Mouse (Mus musculus): ENCODE results near the gene Haus7. TPM values are rescaled to one million over a fixed set of nuclear protein-coding genes. Genes with fewer than 3 reads are reported as not detected.

The Haus7 gene
- total RNA-seq, 1 experiment from 2014 or later: 17.5 TPM

Other genes with a start within 250 kb of the Haus7 start
- gene Xlr4b, start 244.7 kb downstream of the Haus7 start, total RNA-seq (2017): 58.9 and 71.6 TPM in 2 replicates
- 5.0 and 5.4 TPM in 2 replicates for gene F8a, start 230.8 kb downstream of the Haus7 start, total RNA-seq (2017)
- gene Xlr4c, start 215.9 kb downstream of the Haus7 start, total RNA-seq (2017): 11.1 and 24.4 TPM in 2 replicates
- gene Xlr3c, start 193.7 kb downstream of the Haus7 start, total RNA-seq (2017): not detected in 2 replicates
- not detected in 2 replicates for gene Xlr5a, start 166.1 kb downstream of the Haus7 start, total RNA-seq (2017)
- gene Xlr5c, start 166.1 kb downstream of the Haus7 start, total RNA-seq (2017): not detected in 2 replicates
- gene Gm45015, start 122.2 kb downstream of the Haus7 start, total RNA-seq (2017): not detected in 2 replicates
- 12.5 and 17.9 TPM in 2 replicates for gene Zfp275, start 116.4 kb downstream of the Haus7 start, total RNA-seq (2017)
- not detected in 2 replicates for gene Gm18336, start 60.3 kb downstream of the Haus7 start, total RNA-seq (2017)
- not detected in 2 replicates for gene Zfp92, start 47.9 kb downstream of the Haus7 start, total RNA-seq (2017)
- gene Trex2, start 23.7 kb downstream of the Haus7 start, total RNA-seq (2017): not detected in 2 replicates
- gene Bgn, start 24.6 kb upstream of the Haus7 start, total RNA-seq (2017): not detected in 2 replicates
- not detected in 2 replicates for gene Atp2b3, start 44.0 kb upstream of the Haus7 start, total RNA-seq (2017)
- not detected in 2 replicates for gene Dusp9, start 180.4 kb upstream of the Haus7 start, total RNA-seq (2017)
- gene Pnck, start 201.1 kb upstream of the Haus7 start, total RNA-seq (2017): not detected in 2 replicates
- 0.25 TPM in 1 of 2 replicates, not detected in the other for gene Slc6a8, start 214.1 kb upstream of the Haus7 start, total RNA-seq (2017)